Mouse (Mus musculus) stomach, embryonic 14.5 days (tissue): ENCODE measurements around the gene Gpm6b. TPM values are rescaled to one million over a fixed set of nuclear protein-coding genes. Genes with fewer than 3 reads are reported as not detected.

Experiments used
- ATAC-seq: fragments of 200-750 bp; cut with Nextera tagmentation; 2 replicates; pipeline ENCODE4 v1.8.0; 2017; ENCODE audit warnings: low read depth, moderate TSS enrichment; ENCODE audit not compliant: insufficient number of reproducible peaks, insufficient read depth, low FRiP score
- H3K27ac ChIP-seq: fragments of 300-500 bp; sonication (generic); 2 replicates; pipeline ENCODE4 v1.5.1; 2014; ENCODE audit warnings: mild to moderate bottlenecking, low read length, moderate library complexity, mixed read lengths
- H3K27me3 ChIP-seq: fragments of 300-500 bp; sonication (generic); 2 replicates; pipeline ENCODE4 v1.6.1; 2014; ENCODE audit warnings: low read length, control low read depth, mixed read lengths; ENCODE audit not compliant: control insufficient read depth, insufficient read depth
- H3K36me3 ChIP-seq: fragments of 300-500 bp; sonication (generic); 2 replicates; pipeline ENCODE4 v1.6.1; 2014; ENCODE audit warnings: mild to moderate bottlenecking, control low read depth, low read length, moderate library complexity, mixed read lengths; ENCODE audit not compliant: control insufficient read depth, insufficient read depth
- H3K4me1 ChIP-seq: fragments of 300-500 bp; sonication (generic); 2 replicates; pipeline ENCODE4 v1.6.1; 2014; ENCODE audit warnings: low read length, control low read depth, mixed read lengths; ENCODE audit not compliant: control insufficient read depth, insufficient read depth
- H3K4me2 ChIP-seq: fragments of 300-500 bp; sonication (generic); replicated peaks from 2 replicates; pipeline ENCODE4 v1.6.1; 2014; ENCODE audit warnings: low read depth, low read length, control low read depth
- H3K4me3 ChIP-seq: fragments of 300-500 bp; sonication (generic); 2 replicates; pipeline ENCODE4 v1.5.1; 2014; ENCODE audit warnings: low read depth, low read length, control low read depth
- H3K9ac ChIP-seq: fragments of 300-500 bp; sonication (generic); replicated peaks from 2 replicates; pipeline ENCODE4 v1.6.1; 2014; ENCODE audit warnings: low read depth, mild to moderate bottlenecking, control low read depth, low read length, moderate library complexity, mixed read lengths
- H3K9me3 ChIP-seq: fragments of 300-500 bp; sonication (generic); 2 replicates; pipeline ENCODE4 v1.6.1; 2016; ENCODE audit warnings: low read depth, low read length, control low read depth; ENCODE audit not compliant: control insufficient read depth
- WGBS: fragments of 180-500 bp; shearing (Covaris S2); extraction: QIAGEN DNeasy Blood & Tissue Kit; methylation state at CpG from one replicate; pipeline ENCODE4 v1.1.7; 2014; 5-methylcytosine and 5-hydroxymethylcytosine counted together
- polyA plus RNA-seq: library from polyadenylated mRNA; unstranded; fragments of >200 nt; fragmentation: Nextera tagmentation; extraction: Ambion mirVana; gene quantifications from 2 replicates; pipeline ENCODE4 v1.2.1, GENCODE M21; 2014

Gene Gpm6b
- polyA plus RNA-seq, 1 experiment from 2014 or later, result 47.5 TPM

- WGBS, result 62% methylated on average over 1 of the region's 1 CpGs
- Histone ChIP-seq H3K27me3 (no peaks in the 10 kb centered on the region), H3K9ac (no peak overlapping the region), H3K36me3 (no peaks in the 10 kb centered on the region), H3K27ac (no peak overlapping the region), H3K9me3 (no peaks in the 10 kb centered on the region), H3K4me1 (no peaks in the 10 kb centered on the region), H3K4me2 (no peak overlapping the region), H3K4me3 (no peak overlapping the region)
- ATAC-seq, result no peak
Observed at GRCm38 (mm10) chrX:166315251-166315650, 76.5 kb downstream of the Gpm6b start.

GRCm38 (mm10) chrX:166316552-166317375 lies 78.1 kb downstream of the Gpm6b start:
- Histone ChIP-seq H3K4me3 (no peak overlapping the region), H3K4me1 (no peaks in the 10 kb centered on the region), H3K9ac (no peak overlapping the region), H3K27me3 (no peaks in the 10 kb centered on the region), H3K36me3 (no peaks in the 10 kb centered on the region), H3K4me2 (no peak overlapping the region), H3K27ac (no peak overlapping the region), H3K9me3 (no peaks in the 10 kb centered on the region)
- no peak for ATAC-seq
- 64% methylated on average over 7 of the region's 7 CpGs for WGBS

- H3K4me3 ChIP-seq, result no peak overlapping the region
- no peaks in the 10 kb centered on the region for H3K9me3 ChIP-seq
- no peak overlapping the region for H3K27ac ChIP-seq
- H3K4me2 ChIP-seq, result no peak overlapping the region
- H3K4me1 ChIP-seq, result no peaks in the 10 kb centered on the region
- 86% methylated on average over 1 of the region's 1 CpGs for WGBS
- no peak overlapping the region for H3K9ac ChIP-seq
- H3K27me3 ChIP-seq, result no peaks in the 10 kb centered on the region
- H3K36me3 ChIP-seq, result no peaks in the 10 kb centered on the region
- no peak for ATAC-seq
Observed at GRCm38 (mm10) chrX:166317376-166317679, 78.6 kb downstream of the Gpm6b start.

GRCm38 (mm10) chrX:166323226-166323625 lies 84.5 kb downstream of the Gpm6b start:
- no peak overlapping the region for H3K9ac ChIP-seq
- H3K27me3 ChIP-seq, result no peaks in the 10 kb centered on the region
- H3K4me2 ChIP-seq, result no peak overlapping the region
- 83% methylated on average over 3 of the region's 3 CpGs for WGBS
- no peak overlapping the region for H3K4me3 ChIP-seq
- ATAC-seq, result no peak
- H3K4me1 ChIP-seq, result no peaks in the 10 kb centered on the region
- no peaks in the 10 kb centered on the region for H3K36me3 ChIP-seq
- H3K27ac ChIP-seq, result no peak overlapping the region
- H3K9me3 ChIP-seq, result no peaks in the 10 kb centered on the region

- Histone ChIP-seq H3K4me3 (no peak overlapping the region), H3K9me3 (no peaks in the 10 kb centered on the region), H3K9ac (no peak overlapping the region), H3K27me3 (no peaks in the 10 kb centered on the region), H3K36me3 (no peaks in the 10 kb centered on the region), H3K27ac (no peak overlapping the region), H3K4me2 (no peak overlapping the region), H3K4me1 (no peaks in the 10 kb centered on the region)
- 81% methylated on average over 5 of the region's 5 CpGs for WGBS
- ATAC-seq, result no peak
Observed at GRCm38 (mm10) chrX:166327621-166328020, 88.9 kb downstream of the Gpm6b start.

- no peak overlapping the region for H3K4me3 ChIP-seq
- no peaks in the 10 kb centered on the region for H3K27me3 ChIP-seq
- H3K36me3 ChIP-seq, result no peaks in the 10 kb centered on the region
- H3K4me2 ChIP-seq, result no peak overlapping the region
- 55% methylated on average over 3 of the region's 3 CpGs for WGBS
- H3K9ac ChIP-seq, result no peak overlapping the region
- H3K27ac ChIP-seq, result no peak overlapping the region
- no peaks in the 10 kb centered on the region for H3K9me3 ChIP-seq
- no peaks in the 10 kb centered on the region for H3K4me1 ChIP-seq
- no peak for ATAC-seq
Observed at GRCm38 (mm10) chrX:166328219-166328901, 89.6 kb downstream of the Gpm6b start.

GRCm38 (mm10) chrX:166328904-166329451 lies 90.3 kb downstream of the Gpm6b start:
- H3K9me3 ChIP-seq, result no peaks in the 10 kb centered on the region
- no peaks in the 10 kb centered on the region for H3K4me1 ChIP-seq
- H3K36me3 ChIP-seq, result no peaks in the 10 kb centered on the region
- WGBS, result 33% methylated on average over 9 of the region's 9 CpGs
- no peak overlapping the region for H3K4me2 ChIP-seq
- no peak overlapping the region for H3K4me3 ChIP-seq
- no peaks in the 10 kb centered on the region for H3K27me3 ChIP-seq
- H3K27ac ChIP-seq, result no peak overlapping the region
- ATAC-seq, result no peak
- no peak overlapping the region for H3K9ac ChIP-seq

- H3K4me2 ChIP-seq, result no peak overlapping the region
- 77% methylated on average over 6 of the region's 6 CpGs for WGBS
- H3K9me3 ChIP-seq, result no peaks in the 10 kb centered on the region
- H3K9ac ChIP-seq, result no peak overlapping the region
- H3K27ac ChIP-seq, result no peak overlapping the region
- H3K4me1 ChIP-seq, result no peaks in the 10 kb centered on the region
- no peaks in the 10 kb centered on the region for H3K36me3 ChIP-seq
- H3K4me3 ChIP-seq, result no peak overlapping the region
- H3K27me3 ChIP-seq, result no peaks in the 10 kb centered on the region
- ATAC-seq, result no peak
Observed at GRCm38 (mm10) chrX:166334516-166335136, 95.9 kb downstream of the Gpm6b start.
